Mouse (Mus musculus) lung, postnatal 0 days (tissue): ENCODE measurements at regions not wholly inside any gene's neighbourhood (a gene's known extent, or its start where the extent isn't known, plus 50 kb on each side); places are given as distances from the start of the nearest gene placed in this dataset.

Experiments
- CTCF ChIP-seq: IDR thresholded peaks from 2 replicates; pipeline ENCODE4 v1.5.1; 2016; ENCODE audit warnings: antibody characterized with exemption, mild to moderate bottlenecking
- EP300 ChIP-seq: IDR thresholded peaks from 2 replicates; pipeline ENCODE4 v1.6.1; 2016; ENCODE audit warnings: antibody characterized with exemption, mild to moderate bottlenecking, control low read depth

DNA sequence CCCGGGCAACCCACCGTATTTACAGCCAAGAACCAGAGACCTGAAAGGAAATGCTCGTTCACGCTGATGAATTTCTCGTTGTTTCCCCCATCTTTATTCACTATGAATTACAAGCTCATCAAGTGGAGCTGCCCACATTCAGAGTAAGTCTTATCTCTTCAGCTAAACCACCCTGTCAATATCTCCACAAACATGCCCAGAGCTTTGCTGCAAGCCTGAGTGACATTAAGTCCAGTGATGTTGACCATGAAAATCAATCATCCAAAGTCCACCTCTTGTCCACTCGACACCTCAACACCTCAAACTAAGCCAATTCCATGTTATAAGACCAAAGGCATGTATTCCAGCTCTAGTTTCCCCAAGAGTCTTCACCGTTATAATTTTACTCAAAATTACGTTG lies 582.8 kb downstream of the Fam19a2 start:
- TF ChIP-seq CTCF (no peak), EP300 (no peak)
